Mouse (Mus musculus): ENCODE data around the gene Ropn1l.

Gene Ropn1l

DNA sequence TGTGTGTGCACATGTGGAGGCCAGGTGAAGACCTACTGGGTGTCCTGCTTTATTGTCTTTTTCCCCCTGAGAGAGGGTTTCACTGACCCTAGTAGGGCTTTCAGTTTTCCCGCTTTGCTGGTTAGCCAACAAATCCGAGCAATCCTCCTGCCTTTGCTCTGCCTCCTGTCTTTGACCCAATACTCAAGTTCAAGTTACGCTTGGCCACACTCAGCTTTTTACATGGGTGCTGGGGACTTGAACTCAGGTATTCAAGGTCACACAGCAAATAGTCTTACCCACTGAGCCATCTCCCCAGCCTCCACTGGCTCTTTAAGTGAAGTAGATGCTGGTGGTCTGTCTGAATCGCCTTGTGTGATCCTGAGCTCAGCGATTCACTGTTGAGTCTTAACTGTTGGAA lies 46.7 kb downstream of the Ropn1l start:
- no peak for DNase-seq (ENCODE audit: low spot score)

DNA sequence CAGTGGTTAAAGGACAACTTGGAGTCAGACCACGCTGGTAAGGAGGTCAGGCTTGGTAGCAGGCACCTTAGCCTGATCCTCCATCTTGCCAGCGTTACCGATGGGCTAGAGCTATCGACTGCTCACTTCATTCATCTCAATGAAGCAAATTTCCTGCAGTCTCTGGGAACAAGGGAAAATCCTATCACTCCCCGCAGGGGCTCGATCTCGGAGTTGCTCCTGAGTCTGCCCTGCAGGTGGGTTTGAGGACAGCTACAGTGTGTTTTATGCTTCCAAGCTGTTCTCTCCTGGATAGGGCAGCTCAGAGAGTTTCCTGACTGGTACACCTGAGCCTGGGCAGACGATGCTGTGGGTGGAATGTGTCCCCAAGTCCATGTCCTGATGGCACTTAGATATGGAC lies 49.2 kb downstream of the Ropn1l start:
- no peak for DNase-seq (ENCODE audit: low spot score)

- DNase-seq (ENCODE audit: low spot score): no peak
Measured at GRCm38 (mm10) chr15:31402200-31402892, 51.2 kb downstream of the Ropn1l start.

DNA sequence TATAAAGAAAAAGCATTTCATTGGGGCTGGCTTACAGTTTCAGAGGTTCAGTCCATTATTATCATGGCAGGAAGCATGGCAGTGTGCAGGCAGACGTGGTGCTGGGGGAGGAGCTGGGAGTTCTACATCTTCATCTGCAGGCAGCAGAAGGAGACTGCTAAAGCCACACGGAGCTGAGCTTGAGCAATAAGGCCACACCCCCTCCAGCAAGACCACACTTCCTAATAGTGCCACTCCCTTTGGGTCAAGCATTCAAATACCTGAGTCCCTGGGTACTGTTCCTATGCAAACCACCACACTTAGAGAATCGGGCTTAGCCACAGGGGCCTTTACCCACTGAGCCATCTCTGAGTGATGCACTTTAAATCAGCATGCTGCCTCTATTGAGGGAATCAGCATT lies 52.6 kb downstream of the Ropn1l start:
- DNase-seq (ENCODE audit: low spot score): no peak

DNA sequence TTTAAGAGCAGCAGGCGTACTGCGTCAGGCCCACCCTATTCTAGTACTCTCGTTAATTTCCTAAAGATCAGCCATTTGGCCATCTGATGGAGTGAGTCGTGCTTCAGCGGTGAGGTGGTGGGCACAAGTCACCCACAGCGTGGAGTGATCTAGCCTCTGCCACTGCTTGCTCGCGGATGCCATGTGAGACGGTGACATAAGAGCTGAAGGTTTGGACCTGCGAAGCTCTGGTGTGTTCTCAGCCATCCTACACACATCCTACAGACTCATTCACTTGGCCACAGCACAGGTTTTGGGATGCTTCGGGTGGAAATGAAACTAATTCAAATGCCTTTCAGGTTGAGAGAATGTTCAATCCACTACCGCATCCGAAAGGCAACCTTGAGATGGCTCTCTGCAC lies 54.8 kb downstream of the Ropn1l start:
- no peak for DNase-seq (ENCODE audit: low spot score)

DNA sequence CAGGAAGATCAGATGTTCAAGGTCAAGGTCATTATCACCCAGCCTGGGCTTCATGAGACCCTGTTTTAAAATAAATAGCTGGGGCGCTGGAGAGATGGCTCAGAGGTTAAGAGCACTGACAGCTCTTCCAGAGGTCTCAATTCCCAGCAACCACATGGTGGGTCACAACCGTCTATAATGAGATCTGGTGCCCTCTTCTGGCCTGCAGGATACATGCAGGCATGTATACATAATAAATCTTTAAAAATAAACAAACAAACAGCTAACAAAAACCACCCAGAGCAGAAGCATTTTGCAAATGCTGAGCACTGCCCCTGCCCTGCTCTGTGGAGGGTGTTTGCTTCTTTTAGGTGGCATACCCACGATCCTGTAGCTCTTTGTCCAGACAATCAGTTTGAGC lies 56.2 kb downstream of the Ropn1l start:
- DNase-seq (ENCODE audit: low spot score): no peak

GRCm38 (mm10) chr15:31396755-31397154 lies 56.8 kb downstream of the Ropn1l start:
- DNase-seq (ENCODE audit: low spot score): no peak

DNA sequence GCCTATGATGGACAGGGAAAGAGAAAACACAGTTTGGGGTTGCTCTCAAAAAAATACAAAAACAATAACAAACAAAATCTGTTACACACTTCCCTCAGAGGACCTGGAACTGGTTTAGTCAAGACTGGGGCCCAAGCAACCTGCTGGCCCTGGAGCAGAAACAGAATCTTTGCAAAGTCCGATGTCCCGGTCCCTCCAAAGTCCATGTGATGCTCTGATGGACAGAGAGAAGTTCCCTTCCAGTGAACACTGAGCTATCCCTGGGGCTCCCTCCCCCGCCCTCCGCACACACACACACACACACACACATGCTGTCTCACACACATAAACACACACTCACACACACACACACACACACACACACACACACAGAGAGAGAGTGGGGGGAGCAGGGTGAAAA lies 57.6 kb downstream of the Ropn1l start:
- no peak for DNase-seq (ENCODE audit: low spot score)

GRCm38 (mm10) chr15:31393402-31393801 lies 60.1 kb downstream of the Ropn1l start:
- DNase-seq (ENCODE audit: low spot score): no peak

- no peak for DNase-seq (ENCODE audit: low spot score)
Measured at GRCm38 (mm10) chr15:31392705-31393104, 60.8 kb downstream of the Ropn1l start.

- DNase-seq (ENCODE audit: low spot score): no peak
Measured at GRCm38 (mm10) chr15:31392135-31392534, 61.4 kb downstream of the Ropn1l start.
